Mouse (Mus musculus): ENCODE measurements around the gene Nhs.
"Not testable (repeated sequence)": the region's sequence is repeated elsewhere in the genome, so short reads cannot be mapped to it uniquely, and the experiment has no call there.

Gene Nhs

GRCm38 (mm10) chrX:161940696-161941095 is 218.8 kb downstream of the Nhs start:
- DNase-seq (ENCODE audit: low spot score) = no peak

DNA sequence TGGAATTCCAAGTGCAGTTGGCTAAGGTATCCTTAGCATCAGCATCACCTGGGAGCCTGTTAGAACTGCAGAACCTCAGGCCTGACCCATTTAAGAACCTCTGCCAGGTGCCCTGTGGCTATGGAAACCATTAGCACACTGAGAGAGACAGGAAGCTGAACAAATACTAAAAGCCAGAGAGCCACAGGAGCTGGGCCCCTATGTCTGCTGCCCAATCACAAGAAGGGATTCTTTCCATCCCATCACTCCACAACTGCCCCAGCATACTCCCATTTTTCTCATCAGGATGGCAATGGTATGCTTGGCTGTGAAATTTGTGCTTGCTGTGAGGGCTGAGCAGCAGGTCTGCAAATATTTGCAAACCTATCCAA is 232.9 kb downstream of the Nhs start:
- DNase-seq (ENCODE audit: low spot score) = no peak

GRCm38 (mm10) chrX:161925973-161926682 is 233.4 kb downstream of the Nhs start:
- no peak for DNase-seq (ENCODE audit: low spot score)

DNA sequence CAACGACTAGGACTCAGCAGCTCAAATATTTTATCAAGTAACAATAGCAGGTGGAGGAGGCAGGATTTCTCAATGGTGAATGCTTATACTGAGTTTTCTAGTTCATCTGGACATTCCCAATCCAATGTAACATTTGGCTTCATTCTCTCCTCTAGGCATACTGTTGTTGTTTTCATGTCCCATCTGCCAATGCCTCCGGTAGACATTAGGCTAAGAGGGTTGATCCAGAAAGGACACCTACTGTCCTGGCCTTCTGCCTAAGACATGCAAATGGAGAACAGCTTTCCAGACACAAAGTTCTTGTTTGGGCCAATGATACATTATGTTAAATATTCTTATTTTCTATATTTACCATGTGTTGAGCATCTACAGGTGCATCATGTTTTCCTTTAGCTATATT is 236.9 kb downstream of the Nhs start:
- DNase-seq (ENCODE audit: low spot score) = no peak

GRCm38 (mm10) chrX:161921581-161921980 is 237.9 kb downstream of the Nhs start:
- no peak for DNase-seq (ENCODE audit: low spot score)

GRCm38 (mm10) chrX:161909963-161910362 is 249.6 kb downstream of the Nhs start:
- no peak for DNase-seq (ENCODE audit: low spot score)

DNA sequence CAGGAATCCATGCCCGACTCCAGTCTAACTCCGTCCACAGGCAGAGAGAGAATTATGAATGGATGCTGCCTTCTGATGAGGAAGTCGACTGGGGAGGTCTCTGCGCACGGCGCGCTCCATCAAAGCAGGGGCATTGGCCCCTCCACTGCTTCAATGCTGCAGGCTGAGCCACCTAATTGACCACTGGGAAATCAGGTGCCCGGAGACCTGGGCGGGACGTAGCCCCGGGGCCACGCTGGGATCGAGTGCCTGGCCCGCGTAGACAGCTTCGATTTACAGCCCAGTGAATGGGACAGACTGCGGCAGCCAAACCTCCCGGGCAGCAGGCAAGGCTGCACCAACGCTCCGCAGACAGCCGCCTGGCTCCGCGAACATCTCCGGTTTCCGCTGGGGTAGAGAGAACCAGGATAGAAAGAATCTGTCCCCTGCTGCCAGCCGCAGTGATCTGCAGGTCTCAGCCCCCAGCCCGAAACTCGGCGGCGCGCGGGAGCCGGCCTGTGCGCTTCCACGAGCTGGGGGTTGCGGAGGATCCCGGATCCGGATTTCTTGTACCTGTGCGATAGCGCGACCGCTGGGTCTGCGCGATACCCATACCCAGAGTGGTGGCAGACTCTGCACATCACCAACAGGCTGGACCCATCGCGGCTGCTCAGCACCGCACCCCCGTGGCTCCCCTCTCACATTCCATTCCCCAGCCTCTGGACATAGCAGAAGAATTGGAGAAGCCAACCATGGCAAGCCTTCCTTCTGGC is 250.7 kb downstream of the Nhs start:
- no peak for DNase-seq (ENCODE audit: low spot score)

DNA sequence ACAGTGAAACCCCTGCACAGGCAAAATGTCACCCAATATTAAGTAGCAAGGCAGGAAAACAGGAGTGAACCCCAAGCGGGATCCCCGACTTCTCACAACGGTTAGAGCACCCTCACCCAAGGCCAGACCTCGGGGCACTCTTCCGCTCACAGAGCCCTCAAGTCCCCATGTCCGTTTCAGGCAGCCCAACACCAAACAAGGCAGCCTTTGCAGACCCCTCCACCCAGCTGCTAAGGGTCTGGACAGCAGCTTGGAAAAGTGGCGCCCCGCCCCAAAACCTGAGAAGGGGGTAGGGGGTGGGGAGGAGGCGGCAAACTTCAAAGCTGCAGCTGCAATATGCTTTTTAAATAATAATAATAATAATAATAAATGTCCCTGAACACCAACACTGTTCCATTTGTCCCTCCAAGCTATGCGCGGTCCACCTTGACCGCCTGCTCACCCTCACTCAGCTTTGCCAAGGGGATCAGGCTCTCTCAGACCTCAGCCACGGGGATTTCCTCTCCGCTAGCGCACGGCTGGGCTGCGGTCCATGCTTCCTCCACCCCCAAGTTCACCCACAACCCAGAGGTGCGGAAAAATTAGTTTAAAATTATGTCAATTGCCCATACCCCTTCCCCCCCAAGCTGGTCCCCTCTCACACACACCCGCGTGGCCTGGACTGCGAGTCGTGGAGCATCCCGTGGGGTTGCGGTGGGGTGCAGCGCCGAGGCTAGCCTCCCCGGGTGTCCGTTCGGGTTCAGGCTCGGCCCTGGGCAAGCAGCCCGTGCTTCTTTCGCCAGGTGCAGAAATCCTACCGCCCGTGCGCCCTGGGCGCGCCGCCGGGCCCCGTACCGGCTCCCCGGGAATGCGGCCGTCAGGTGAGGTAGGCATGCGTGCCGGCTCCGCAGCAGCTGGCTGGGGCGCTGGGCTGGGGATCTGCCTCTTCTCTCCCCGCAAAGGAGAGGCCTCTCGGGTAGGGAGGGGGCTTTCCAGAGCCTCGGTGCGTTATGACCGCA is 251.6 kb downstream of the Nhs start:
- DNase-seq (ENCODE audit: low spot score) = no peak

- DNase-seq (ENCODE audit: low spot score) = no peak
These were observed 265.1 kb downstream of the Nhs start for GRCm38 (mm10) chrX:161894442-161894841.

- DNase-seq (ENCODE audit: low spot score) = no peak
These were observed 275.9 kb downstream of the Nhs start for GRCm38 (mm10) chrX:161883661-161884060.

DNA sequence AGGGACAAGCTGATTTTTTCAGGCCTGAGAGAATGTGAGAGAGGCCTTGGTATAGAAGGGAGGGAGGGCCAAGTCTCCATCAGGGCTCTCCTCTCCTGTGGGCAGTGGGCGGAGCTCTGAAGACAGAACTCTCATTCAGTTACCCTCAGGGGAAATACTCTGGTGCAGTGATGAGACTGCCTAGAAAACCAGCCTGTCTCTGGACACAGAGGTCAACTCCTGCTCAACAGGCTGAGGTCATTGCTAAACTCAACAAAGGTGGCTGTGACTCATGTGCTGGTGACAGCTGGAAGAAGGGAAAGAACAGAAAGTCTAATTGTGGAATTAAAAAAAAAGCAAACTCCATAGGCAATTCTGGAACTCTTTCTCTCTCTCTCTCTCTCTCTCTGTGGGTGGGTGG is 282.4 kb downstream of the Nhs start:
- no peak for DNase-seq (ENCODE audit: low spot score)

- no peak for DNase-seq (ENCODE audit: low spot score)
These were observed 286.0 kb downstream of the Nhs start for GRCm38 (mm10) chrX:161873511-161873910.

DNA sequence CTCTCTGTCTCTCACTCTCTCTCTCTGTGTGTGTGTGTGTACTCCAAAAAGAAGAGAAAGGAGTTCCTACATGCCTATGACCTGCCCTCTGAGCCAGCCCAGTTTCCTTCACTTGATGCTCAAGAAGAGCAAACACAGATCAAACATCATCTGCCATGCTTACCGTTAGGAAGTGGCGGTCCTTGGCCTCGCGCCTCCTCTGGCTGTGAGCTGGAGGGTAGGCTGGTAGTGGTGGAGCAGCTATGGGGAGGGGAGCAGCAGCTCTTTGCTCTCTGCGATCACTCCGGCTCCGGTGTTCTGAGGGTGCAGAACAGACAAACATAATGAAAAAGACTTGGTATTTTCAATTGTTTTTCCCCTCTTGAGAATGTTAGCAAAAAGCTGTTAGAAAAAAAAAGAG is 288.2 kb downstream of the Nhs start:
- no peak for DNase-seq (ENCODE audit: low spot score)

GRCm38 (mm10) chrX:161855630-161856029 is 303.9 kb downstream of the Nhs start:
- DNase-seq (ENCODE audit: low spot score) = no peak

GRCm38 (mm10) chrX:161853626-161854312 is 305.8 kb downstream of the Nhs start:
- no peak for DNase-seq (ENCODE audit: low spot score)

GRCm38 (mm10) chrX:161826186-161826585 is 333.3 kb downstream of the Nhs start:
- not testable (repeated sequence) for DNase-seq (ENCODE audit: low spot score)

GRCm38 (mm10) chrX:161790182-161790581 is 369.3 kb downstream of the Nhs start:
- no peak for DNase-seq (ENCODE audit: low spot score)

All from spleen, adult 12 weeks (tissue).